Mouse (Mus musculus): Measurements from ENCODE around the gene Ghsr. TPM values are rescaled to one million over a fixed set of nuclear protein-coding genes. Genes with fewer than 3 reads are reported as not detected.

Ghsr gene
- polyA plus RNA-seq, 1 experiment from 2014 or later, result not detected

DNA sequence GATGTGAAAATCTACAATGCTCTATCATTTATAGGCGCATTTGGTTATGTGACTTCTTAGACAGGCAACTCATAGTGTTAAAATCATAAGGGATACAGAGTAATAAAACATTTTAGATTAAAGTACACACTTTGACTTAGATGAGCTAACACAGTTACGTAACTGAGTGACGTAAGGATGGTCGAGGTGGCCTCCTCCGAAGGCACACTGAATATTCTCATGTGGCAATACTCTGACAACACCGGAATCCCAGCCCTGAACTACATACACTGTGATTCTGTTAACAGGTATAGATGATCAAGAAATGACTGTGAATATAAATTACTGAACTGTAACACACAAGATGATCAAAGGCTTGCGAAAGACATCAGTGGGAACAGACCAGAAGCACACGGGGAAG is 47.5 kb downstream of the Ghsr start:
- Histone ChIP-seq H3K27me3 (replicated peaks; ENCODE audit: control insufficient read depth, insufficient read depth, low read length) (no peaks in the 10 kb centered on the region), H3K4me3 (ENCODE audit: low read depth, low read length) (no peak overlapping the region), H3K9ac (ENCODE audit: low read length) (no peak overlapping the region), H3K27ac (ENCODE audit: low read depth, low read length) (no peak overlapping the region), H3K4me1 (ENCODE audit: control insufficient read depth, insufficient read depth, low read length) (no peaks in the 10 kb centered on the region), H3K36me3 (ENCODE audit: control insufficient read depth, insufficient read depth, low read length) (0 out of 2 replicates have a peak, but pooled peaks cover 3% of the 10 kb centered on the region), H3K4me2 (ENCODE audit: low read length) (no peak overlapping the region), H3K9me3 (replicated peaks; ENCODE audit: control insufficient read depth, low read length) (no peaks in the 10 kb centered on the region)
- DNase-seq (ENCODE audit: low spot score) (no peak), ATAC-seq (no peak)
- 94% methylated on average over 8 of the region's 8 CpGs for WGBS

DNA sequence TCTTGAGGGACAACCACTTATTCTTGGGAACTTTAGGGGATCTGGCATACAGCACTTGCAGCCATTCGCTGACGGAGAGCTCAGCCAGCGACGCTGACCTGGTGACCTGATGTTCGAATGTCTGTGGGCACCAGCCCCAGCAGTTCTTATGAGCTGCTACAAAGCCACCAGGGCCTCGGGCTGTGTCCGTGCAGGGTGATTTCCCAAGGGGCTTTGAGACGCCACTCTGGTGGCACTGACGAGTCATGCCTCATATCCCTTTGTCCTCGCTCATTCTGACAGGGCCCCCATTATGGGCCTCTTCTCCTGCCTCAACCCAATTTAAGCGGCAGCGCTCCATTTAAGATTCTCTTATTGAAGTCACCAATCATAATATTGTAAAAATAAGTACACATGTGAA is 50.8 kb downstream of the Ghsr start:
- Histone ChIP-seq H3K27me3 (replicated peaks; ENCODE audit: control insufficient read depth, insufficient read depth, low read length) (no peaks in the 10 kb centered on the region), H3K4me2 (ENCODE audit: low read length) (no peak overlapping the region), H3K27ac (ENCODE audit: low read depth, low read length) (no peak overlapping the region), H3K36me3 (ENCODE audit: control insufficient read depth, insufficient read depth, low read length) (0 out of 2 replicates have a peak, but pooled peaks cover 3% of the 10 kb centered on the region), H3K9ac (ENCODE audit: low read length) (no peak overlapping the region), H3K4me3 (ENCODE audit: low read depth, low read length) (no peak overlapping the region), H3K9me3 (replicated peaks; ENCODE audit: control insufficient read depth, low read length) (no peaks in the 10 kb centered on the region), H3K4me1 (ENCODE audit: control insufficient read depth, insufficient read depth, low read length) (no peaks in the 10 kb centered on the region)
- ATAC-seq (no peak), DNase-seq (ENCODE audit: low spot score) (no peak)
- WGBS, result 67% methylated on average over 12 of the region's 12 CpGs

- ATAC-seq (no peak), DNase-seq (ENCODE audit: low spot score) (no peak)
- H3K27ac ChIP-seq (ENCODE audit: low read depth, low read length), result no peak overlapping the region
- H3K4me1 ChIP-seq (ENCODE audit: control insufficient read depth, insufficient read depth, low read length), result no peaks in the 10 kb centered on the region
- no peak overlapping the region for H3K9ac ChIP-seq (ENCODE audit: low read length)
- no peaks in the 10 kb centered on the region for H3K27me3 ChIP-seq (replicated peaks; ENCODE audit: control insufficient read depth, insufficient read depth, low read length)
- H3K36me3 ChIP-seq (ENCODE audit: control insufficient read depth, insufficient read depth, low read length), result 0 out of 2 replicates have a peak, but pooled peaks cover 3% of the 10 kb centered on the region
- no peak overlapping the region for H3K4me3 ChIP-seq (ENCODE audit: low read depth, low read length)
- WGBS, result 88% methylated on average over 6 of the region's 6 CpGs
- no peaks in the 10 kb centered on the region for H3K9me3 ChIP-seq (replicated peaks; ENCODE audit: control insufficient read depth, low read length)
- no peak overlapping the region for H3K4me2 ChIP-seq (ENCODE audit: low read length)
These were observed 51.4 kb downstream of the Ghsr start for GRCm38 (mm10) chr3:27422521-27422920.

DNA sequence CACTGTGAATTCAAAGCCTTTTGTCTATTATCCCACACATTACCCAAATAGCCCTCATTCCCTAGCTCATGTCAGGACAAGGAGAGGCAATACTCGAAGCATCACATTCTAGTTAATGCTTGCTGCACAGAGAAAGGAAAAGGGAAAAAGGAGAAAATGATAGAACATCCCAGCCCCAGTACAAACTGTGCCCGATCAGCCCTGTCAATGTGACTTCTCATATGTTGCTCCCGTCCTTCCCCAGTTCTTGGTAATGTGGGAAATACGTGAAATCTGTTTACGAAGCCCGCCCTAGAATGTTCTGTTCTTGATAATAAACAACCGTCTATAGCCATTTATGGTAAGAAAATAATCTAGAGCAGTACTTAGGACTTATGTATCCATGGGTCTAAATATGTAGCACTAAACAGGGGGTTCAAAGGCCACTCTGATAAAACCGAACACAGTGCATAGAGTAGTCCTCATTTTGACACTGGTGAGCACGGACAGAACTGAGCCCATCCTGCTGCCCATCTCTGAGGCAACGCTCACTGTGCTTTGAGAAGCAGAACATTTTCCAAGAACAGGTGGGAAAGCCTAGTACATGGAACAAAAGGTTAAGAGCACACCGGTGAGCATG is 53.0 kb downstream of the Ghsr start:
- H3K4me1 ChIP-seq (ENCODE audit: control insufficient read depth, insufficient read depth, low read length), result no peaks in the 10 kb centered on the region
- 91% methylated on average over 11 of the region's 11 CpGs for WGBS

GRCm38 (mm10) chr3:27427406-27427805 is 56.3 kb downstream of the Ghsr start:
- 92% methylated on average over 6 of the region's 6 CpGs for WGBS
- H3K36me3 ChIP-seq (ENCODE audit: control insufficient read depth, insufficient read depth, low read length), result no peaks in the 10 kb centered on the region; the same call in 1 of the 2 replicates
- DNase-seq (ENCODE audit: low spot score) (no peak), ATAC-seq (no peak)
- H3K9me3 ChIP-seq (replicated peaks; ENCODE audit: control insufficient read depth, low read length), result no peaks in the 10 kb centered on the region
- H3K4me2 ChIP-seq (ENCODE audit: low read length), result no peak overlapping the region
- H3K4me3 ChIP-seq (ENCODE audit: low read depth, low read length), result no peak overlapping the region
- no peak overlapping the region for H3K27ac ChIP-seq (ENCODE audit: low read depth, low read length)
- H3K9ac ChIP-seq (ENCODE audit: low read length), result no peak overlapping the region
- no peaks in the 10 kb centered on the region for H3K4me1 ChIP-seq (ENCODE audit: control insufficient read depth, insufficient read depth, low read length)
- no peaks in the 10 kb centered on the region for H3K27me3 ChIP-seq (replicated peaks; ENCODE audit: control insufficient read depth, insufficient read depth, low read length)

More for the DNA sequence above, 53.0 kb downstream of the Ghsr start:
- Histone ChIP-seq H3K4me3 (ENCODE audit: low read depth, low read length) (no peak overlapping the region), H3K9ac (ENCODE audit: low read length) (no peak overlapping the region), H3K4me2 (ENCODE audit: low read length) (no peak overlapping the region), H3K27ac (ENCODE audit: low read depth, low read length) (no peak overlapping the region), H3K9me3 (replicated peaks; ENCODE audit: control insufficient read depth, low read length) (no peaks in the 10 kb centered on the region), H3K27me3 (replicated peaks; ENCODE audit: control insufficient read depth, insufficient read depth, low read length) (no peaks in the 10 kb centered on the region), H3K36me3 (ENCODE audit: control insufficient read depth, insufficient read depth, low read length) (peaks cover 3% of the 10 kb centered on the region; the same call in 1 of the 2 replicates)
- DNase-seq (ENCODE audit: low spot score) (no peak), ATAC-seq (no peak)

Other genes starting within 250 kb of the Ghsr start
- gene Ect2, start 217.5 kb upstream of the Ghsr start, polyA plus RNA-seq (2014; fragmentation: Nextera tagmentation; extraction: Ambion mirVana), result 39.9 and 40.3 TPM in 2 replicates
- 4.9 and 8.3 TPM in 2 replicates for gene Nceh1, start 188.4 kb upstream of the Ghsr start, polyA plus RNA-seq (2014; fragmentation: Nextera tagmentation; extraction: Ambion mirVana)
- 0.07 and 0.19 TPM in 2 replicates for gene Tnfsf10, start 54.3 kb upstream of the Ghsr start, polyA plus RNA-seq (2014; fragmentation: Nextera tagmentation; extraction: Ambion mirVana)